Mouse (Mus musculus) ovary, adult 2 months (tissue): Measurements from ENCODE around the gene Mapk3. TPM values are rescaled to one million over a fixed set of nuclear protein-coding genes. Genes with fewer than 3 reads are reported as not detected.

Source experiments
- polyA plus RNA-seq: library from polyadenylated mRNA; depleted of rRNA; stranded (reverse); fragments of >200 nt; gene quantifications from 2 replicates; pipeline ENCODE4 v1.2.3, GENCODE M21; 2012; rRNA removed

Mapk3 gene
- 270 and 291 TPM in 2 replicates for polyA plus RNA-seq

DNA sequence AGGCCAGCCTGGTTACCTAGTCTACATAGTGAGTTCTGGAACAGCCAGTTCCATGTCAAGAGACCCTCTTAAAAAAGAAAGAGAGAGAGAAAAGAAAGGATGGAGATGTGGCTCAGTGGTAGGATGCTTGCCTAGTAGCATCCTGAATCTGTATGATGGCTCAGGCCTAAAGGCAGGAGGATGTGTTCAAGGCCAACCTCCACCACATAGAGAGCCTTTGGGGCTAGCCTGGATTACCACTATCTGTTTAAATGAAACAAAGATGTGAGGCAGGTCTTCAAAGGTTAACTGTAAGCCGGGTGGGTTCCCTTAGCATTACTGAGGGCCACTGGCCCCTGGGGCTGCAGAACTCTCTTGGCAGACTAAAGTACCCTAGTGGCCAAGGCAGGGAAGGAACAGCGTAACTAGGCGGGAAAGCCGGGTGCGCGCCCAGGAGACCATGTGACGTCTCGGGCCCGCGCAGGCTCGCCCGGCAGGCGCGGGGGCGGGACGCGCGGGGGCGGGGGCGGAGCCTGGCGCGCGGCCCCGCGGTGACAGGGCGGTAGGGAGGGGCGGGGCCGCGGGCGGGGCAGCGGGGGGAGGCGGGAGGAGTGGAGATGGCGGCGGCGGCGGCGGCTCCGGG is at the start of gene Mapk3:
Gene Mapk3 (plus strand): TSS at position 552 of the 622 bp plus-strand sequence.

DNA sequence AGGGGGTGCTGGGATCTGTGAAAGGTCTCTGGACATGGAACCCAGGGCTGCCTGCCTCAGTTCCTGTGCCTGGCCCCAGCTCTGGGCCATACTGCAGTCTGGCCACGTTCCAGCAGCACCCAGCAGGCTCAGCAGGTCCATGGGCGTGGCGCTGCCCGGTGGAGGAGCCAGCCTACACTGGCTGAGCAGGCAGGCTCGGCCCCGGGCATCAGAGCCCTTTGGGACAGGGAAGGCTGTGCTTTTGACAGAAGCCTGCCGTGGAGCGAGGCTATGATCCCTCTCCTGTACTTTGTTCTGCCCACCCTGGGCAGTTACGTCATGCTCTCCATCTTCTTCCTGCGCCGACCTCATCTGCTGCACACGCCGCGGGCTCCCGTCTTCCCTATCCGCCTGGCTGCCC is 6.8 kb downstream of the Mapk3 start, which contains the start of gene Gdpd3:
Gene Gdpd3 (plus strand): TSS at position 134 of the 400 bp plus-strand sequence.

DNA sequence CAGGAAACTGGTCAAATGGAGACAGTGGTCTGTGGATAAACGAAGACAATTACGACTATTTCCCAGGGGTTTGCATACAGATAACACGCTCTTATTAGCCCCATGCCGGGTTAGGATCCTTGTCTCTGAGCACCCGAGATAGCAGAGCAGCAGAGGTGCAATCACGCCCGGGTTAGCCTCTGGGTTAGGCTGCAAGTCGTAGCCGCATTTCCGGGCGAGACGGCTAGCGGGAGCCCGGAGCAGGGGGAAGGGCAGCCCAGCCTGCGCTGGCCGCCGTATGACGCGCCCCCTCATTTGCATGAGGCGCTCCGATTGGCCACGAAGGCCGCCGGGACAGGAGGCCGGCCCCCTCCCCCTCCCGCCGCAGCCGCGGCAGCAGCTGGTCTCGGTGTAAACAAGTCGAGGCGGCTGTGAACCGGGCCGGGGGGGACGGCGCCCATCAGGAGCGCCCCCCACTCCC is 17.2 kb downstream of the Mapk3 start, which contains the start of gene Ypel3:
Gene Ypel3 (plus strand): TSS at position 358 of the 460 bp plus-strand sequence.

DNA sequence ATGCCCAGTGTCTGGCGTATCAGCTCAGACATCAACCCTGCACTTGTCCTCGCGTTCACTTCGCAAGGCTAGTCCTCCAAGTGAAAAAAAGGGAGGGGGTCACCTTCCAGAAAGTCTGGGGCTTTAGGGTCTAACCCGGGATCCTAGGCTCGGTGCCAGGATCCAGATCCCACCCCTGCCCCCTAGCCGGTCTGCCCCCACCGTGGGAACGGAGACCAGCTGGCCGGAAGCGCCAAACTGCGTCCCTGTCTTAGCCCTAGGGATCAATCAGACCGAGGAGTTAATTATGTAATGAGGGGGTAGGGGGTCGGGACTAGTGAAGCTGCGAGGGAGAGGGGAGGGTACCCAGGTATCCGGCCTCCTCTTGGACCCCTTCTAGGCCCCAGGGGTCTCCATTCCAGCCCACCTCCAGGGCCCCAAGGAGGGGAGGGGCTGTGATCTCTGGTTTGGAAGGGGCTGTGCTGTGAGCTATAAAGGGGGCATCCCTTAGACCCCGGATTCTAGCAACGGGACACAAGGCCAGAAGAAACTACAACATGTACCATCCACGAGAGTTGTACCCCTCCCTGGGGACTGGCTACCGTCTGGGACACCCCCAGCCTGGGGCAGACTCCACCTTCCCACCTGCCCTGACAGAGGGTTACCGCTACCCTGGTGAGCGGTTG is 21.7 kb downstream of the Mapk3 start, which contains the start of gene Tbx6:
Gene Tbx6 (plus strand): TSS at position 513 of the 665 bp plus-strand sequence.

DNA sequence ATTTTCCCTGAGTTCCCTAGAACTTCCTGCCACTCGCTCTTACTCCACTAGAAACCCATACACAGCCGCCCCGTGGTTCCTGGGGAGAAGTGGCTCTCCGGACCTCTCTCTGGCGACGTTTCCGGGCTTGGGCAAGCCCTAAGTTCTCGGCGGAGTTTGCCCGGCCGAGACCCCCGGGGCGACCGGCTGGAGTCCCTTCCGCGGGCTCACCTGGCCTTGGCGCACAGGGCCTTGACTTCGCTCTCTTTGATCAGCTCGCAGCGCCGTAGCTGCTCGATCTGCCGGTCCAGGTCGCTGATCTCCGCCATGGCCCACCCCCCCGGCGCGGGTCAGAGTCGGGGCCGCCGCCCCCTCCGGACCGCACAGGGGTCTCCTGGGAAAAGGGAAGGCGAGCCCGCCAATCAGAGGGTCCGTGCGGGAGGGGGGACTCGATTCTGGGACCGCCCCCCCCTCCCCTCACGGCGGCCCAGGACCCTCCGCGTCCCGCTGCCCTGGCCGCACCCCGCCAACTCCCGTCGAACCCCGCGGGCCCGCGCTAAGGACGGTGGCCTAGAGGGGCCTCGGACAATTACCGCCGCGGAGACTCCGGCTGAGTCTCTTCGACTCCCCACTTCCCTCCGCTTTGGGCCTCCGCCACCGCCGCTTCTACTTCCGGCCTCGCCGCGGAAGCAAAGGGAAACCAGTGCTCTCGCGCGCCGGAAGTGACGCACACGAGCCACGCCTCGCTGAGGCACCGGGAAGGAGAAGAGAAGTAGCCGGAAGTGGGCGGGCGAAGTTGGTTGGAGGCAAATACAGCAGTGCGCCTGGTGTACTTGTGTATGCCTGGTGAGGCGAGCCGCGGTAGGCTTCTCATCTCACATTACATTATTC is 32.7 kb downstream of the Mapk3 start, which contains the start of gene Ppp4c:
Gene Ppp4c (minus strand): TSS at position 646 of the 870 bp plus-strand sequence.

DNA sequence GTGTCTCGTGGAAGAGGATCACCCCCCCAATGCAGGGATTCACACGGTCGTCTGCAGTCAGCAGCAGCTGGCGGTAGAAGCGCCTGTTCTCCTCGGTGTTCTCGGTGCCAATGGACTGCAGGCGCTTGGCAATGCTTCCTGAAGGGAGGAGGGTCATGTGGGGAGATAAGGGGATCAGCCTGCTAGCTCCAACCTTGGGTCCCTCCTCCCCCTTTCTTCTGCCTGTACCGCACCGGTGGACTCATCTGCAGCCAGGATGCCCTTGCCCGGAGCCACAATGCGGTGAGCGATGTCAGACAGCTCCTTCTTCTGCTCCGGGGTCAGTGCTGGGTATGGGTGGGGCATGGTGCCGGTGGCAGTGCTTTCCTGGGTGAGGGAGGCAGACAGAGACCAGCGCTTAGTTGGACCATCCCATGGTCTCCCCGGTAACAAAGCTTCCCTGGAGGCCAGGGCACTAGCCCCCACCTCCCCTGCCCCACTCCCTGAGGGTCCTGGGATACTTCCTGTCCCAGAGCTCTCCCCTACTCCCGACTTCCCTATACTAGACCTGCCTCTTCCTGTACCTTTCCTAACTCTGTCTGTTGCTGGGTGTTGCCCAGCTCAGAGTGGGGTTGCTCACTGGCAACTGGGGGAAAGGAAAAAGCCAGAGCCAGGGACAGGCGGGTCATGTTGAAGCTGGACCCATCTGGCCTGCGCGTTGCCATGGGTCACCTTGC is 38.2 kb downstream of the Mapk3 start, which contains the start of gene Fam57b:
Gene Fam57b (plus strand): TSS at position 258 of the 716 bp plus-strand sequence.

Other genes starting within 250 kb of the Mapk3 start
- gene Eif3c, start 193.2 kb upstream of the Mapk3 start, polyA plus RNA-seq, result 143 and 153 TPM in 2 replicates
- gene Apobr, start 174.7 kb upstream of the Mapk3 start, polyA plus RNA-seq, result 5.2 and 5.6 TPM in 2 replicates
- 93.1 and 135 TPM in 2 replicates for gene Cln3, start 173.8 kb upstream of the Mapk3 start, polyA plus RNA-seq
- 0.42 TPM in 1 of 2 replicates, not detected in the other for gene Il27, start 164.7 kb upstream of the Mapk3 start, polyA plus RNA-seq
- 135 and 164 TPM in 2 replicates for gene Nupr1, start 128.7 kb upstream of the Mapk3 start, polyA plus RNA-seq
- 53.8 and 56.8 TPM in 2 replicates for gene Sgf29, start 110.3 kb upstream of the Mapk3 start, polyA plus RNA-seq
- gene Sult1a1, start 83.2 kb upstream of the Mapk3 start, polyA plus RNA-seq, result 36.6 and 41.1 TPM in 2 replicates
- gene Bola2, start 64.2 kb upstream of the Mapk3 start, polyA plus RNA-seq, result 71.6 and 99.0 TPM in 2 replicates
- 35.0 and 35.2 TPM in 2 replicates for gene Slx1b, start 63.8 kb upstream of the Mapk3 start, polyA plus RNA-seq
- 68.2 and 90.8 TPM in 2 replicates for gene Coro1a, start 51.8 kb upstream of the Mapk3 start, polyA plus RNA-seq
- gene Gdpd3, start 6.7 kb downstream of the Mapk3 start, polyA plus RNA-seq, result 16.7 and 25.4 TPM in 2 replicates
- gene Ypel3, start 17.4 kb downstream of the Mapk3 start, polyA plus RNA-seq, result 456 and 506 TPM in 2 replicates
- gene Tbx6, start 21.9 kb downstream of the Mapk3 start, polyA plus RNA-seq, result 3.5 and 5.3 TPM in 2 replicates
- gene Ppp4c, start 32.9 kb downstream of the Mapk3 start, polyA plus RNA-seq, result 245 and 279 TPM in 2 replicates
- gene Fam57b, start 38.1 kb downstream of the Mapk3 start, polyA plus RNA-seq, result 8.3 and 9.0 TPM in 2 replicates
- not detected in 2 replicates for gene 4930451I11Rik, start 72.0 kb downstream of the Mapk3 start, polyA plus RNA-seq
- gene Doc2a, start 87.8 kb downstream of the Mapk3 start, polyA plus RNA-seq, result 0.12 and 0.45 TPM in 2 replicates
- gene Hirip3, start 102.4 kb downstream of the Mapk3 start, polyA plus RNA-seq, result 11.2 and 13.2 TPM in 2 replicates
- gene Ino80e, start 102.8 kb downstream of the Mapk3 start, polyA plus RNA-seq, result 82.1 and 86.8 TPM in 2 replicates
- gene Taok2, start 125.1 kb downstream of the Mapk3 start, polyA plus RNA-seq, result 167 and 168 TPM in 2 replicates
- gene Tmem219, start 163.3 kb downstream of the Mapk3 start, polyA plus RNA-seq, result 86.4 and 116 TPM in 2 replicates
- 44.3 and 45.2 TPM in 2 replicates for gene Kctd13, start 169.3 kb downstream of the Mapk3 start, polyA plus RNA-seq
- gene Asphd1, start 190.0 kb downstream of the Mapk3 start, polyA plus RNA-seq, result 0.18 and 0.73 TPM in 2 replicates
- 12.3 and 14.6 TPM in 2 replicates for gene Sez6l2, start 191.0 kb downstream of the Mapk3 start, polyA plus RNA-seq
- 307 and 318 TPM in 2 replicates for gene Cdipt, start 216.3 kb downstream of the Mapk3 start, polyA plus RNA-seq
- 2.1 and 2.2 TPM in 2 replicates for gene Cdiptos, start 216.5 kb downstream of the Mapk3 start, polyA plus RNA-seq